Mouse (Mus musculus): ENCODE results near the gene Ypel2. TPM values are rescaled to one million over a fixed set of nuclear protein-coding genes. Genes with fewer than 3 reads are reported as not detected.

Gene Ypel2
- polyA plus RNA-seq, 1 experiment from 2014 or later: 22.8 TPM

DNA sequence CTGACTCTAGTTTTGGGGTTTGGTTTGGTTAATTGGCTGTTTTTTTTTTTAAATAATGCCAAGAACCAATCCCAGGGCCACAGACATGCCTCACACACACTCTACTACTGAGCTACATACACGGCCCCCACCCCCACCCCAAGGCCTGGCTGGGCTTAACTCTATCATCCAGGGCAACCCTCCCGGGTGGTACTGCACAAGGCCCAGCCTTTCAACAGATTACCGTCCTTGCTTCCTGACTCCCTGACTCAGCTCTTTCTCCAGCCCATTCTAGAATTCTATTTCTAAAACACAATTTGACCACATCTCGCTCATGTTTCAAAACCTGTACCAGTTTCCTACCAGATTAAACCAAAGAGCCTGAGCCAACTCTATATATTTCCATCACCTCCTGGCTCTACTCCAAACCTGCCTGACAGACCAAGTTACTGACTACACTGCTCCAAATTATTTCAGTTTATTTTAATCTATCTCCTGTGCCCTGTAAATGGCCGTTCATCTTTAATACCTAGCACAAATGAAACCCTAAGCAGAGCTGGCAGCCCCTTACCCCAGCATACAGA, 12.2 kb downstream of the Ypel2 start:
- ATAC-seq (ENCODE audit: insufficient number of reproducible peaks, insufficient read depth, low FRiP score, low read depth): no peak
- peaks cover 17 to 42% of the 10 kb centered on the region in 2 experiments for H3K4me1 ChIP-seq (ENCODE audit: control insufficient read depth in 2 of 2, insufficient read depth in 2 of 2, low read length in 2 of 2)
- peak overlapping the region; percentile 39 to 42 for H3K27ac ChIP-seq (replicated peaks in 1 of 2; ENCODE audit: control insufficient read depth in 1 of 2, insufficient read depth in 1 of 2, low read depth in 2 of 2, low read length in 2 of 2)
- H3K9me3 ChIP-seq (ENCODE audit: control insufficient read depth, low read length): no peaks in the 10 kb centered on the region
- H3K9ac ChIP-seq (ENCODE audit: low read length): peak overlapping the region; percentile 2; the same call in 1 of the 2 replicates
- no peaks in the 10 kb centered on the region for H3K27me3 ChIP-seq (ENCODE audit: control insufficient read depth, insufficient read depth, low read length)
- H3K36me3 ChIP-seq (ENCODE audit: control insufficient read depth, insufficient read depth, low read length): peaks cover 15% of the 10 kb centered on the region
- no peak overlapping the region for H3K4me2 ChIP-seq (ENCODE audit: low read length)
- H3K4me3 ChIP-seq (ENCODE audit: control insufficient read depth in 1 of 2, insufficient read depth in 1 of 2, low read depth in 1 of 2, low read length in 2 of 2): no peak overlapping the region
- 19% methylated on average over 5 of the region's 5 CpGs for whole genome bisulfite sequencing

DNA sequence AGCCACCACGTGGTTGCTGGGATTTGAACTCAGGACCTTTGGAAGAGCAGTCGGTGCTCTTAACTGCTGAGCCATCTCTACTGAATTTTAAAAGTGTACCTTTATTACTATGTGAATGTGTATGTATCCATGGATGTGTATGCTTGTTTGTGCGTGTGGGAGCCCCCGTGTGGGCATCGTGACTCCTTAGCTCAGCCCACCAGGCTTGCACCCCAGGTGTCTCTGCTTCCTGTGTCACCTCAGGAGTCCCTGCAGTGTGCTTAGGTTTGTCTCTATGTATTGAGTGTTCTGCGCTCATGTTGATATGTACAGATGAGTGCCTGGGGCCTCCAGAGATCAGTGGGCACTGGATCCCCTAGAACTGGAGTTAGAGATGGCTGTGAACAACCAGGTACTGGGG, 13.0 kb downstream of the Ypel2 start:
- Histone ChIP-seq H3K27me3 (ENCODE audit: control insufficient read depth, insufficient read depth, low read length) (no peaks in the 10 kb centered on the region), H3K9me3 (ENCODE audit: control insufficient read depth, low read length) (no peaks in the 10 kb centered on the region), H3K4me2 (ENCODE audit: low read length) (no peak overlapping the region), H3K36me3 (ENCODE audit: control insufficient read depth, insufficient read depth, low read length) (peaks cover 15% of the 10 kb centered on the region), H3K9ac (ENCODE audit: low read length) (no peak overlapping the region), H3K27ac (replicated peaks in 1 of 2; ENCODE audit: control insufficient read depth in 1 of 2, insufficient read depth in 1 of 2, low read depth in 2 of 2, low read length in 2 of 2) (peak overlapping the region in 1 of 2 experiments; percentile 42; a peak in 2 of 4 replicates), H3K4me3 (ENCODE audit: control insufficient read depth in 1 of 2, insufficient read depth in 1 of 2, low read depth in 1 of 2, low read length in 2 of 2) (no peak overlapping the region), H3K4me1 (ENCODE audit: control insufficient read depth in 2 of 2, insufficient read depth in 2 of 2, low read length in 2 of 2) (peaks cover 17 to 41% of the 10 kb centered on the region in 2 experiments)
- 92% methylated on average over 6 of the region's 6 CpGs for WGBS
- no peak for ATAC-seq (ENCODE audit: insufficient number of reproducible peaks, insufficient read depth, low FRiP score, low read depth)

DNA sequence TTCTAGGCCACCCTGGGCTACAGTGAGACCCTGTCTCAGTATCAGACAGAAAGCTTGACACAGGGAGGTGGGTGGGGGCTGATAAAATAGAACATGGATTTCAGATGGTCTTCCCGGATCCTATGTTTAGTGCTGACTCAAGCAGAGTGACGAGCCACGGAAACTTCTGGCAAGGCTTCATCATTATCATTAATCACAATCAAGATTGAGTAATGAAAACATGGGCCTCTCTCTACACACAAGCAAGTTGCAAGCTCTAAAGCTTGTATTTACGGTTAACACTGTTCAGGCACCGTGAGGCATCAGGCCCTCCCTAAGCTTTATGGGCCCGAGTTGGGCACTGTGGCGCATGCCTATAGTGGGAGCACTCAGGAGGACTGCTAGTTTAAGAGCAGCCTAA, 13.7 kb downstream of the Ypel2 start:
- no peak overlapping the region for H3K27ac ChIP-seq (replicated peaks in 1 of 2; ENCODE audit: control insufficient read depth in 1 of 2, insufficient read depth in 1 of 2, low read depth in 2 of 2, low read length in 2 of 2)
- 85% methylated on average over 7 of the region's 7 CpGs for WGBS
- peaks cover 15% of the 10 kb centered on the region for H3K36me3 ChIP-seq (ENCODE audit: control insufficient read depth, insufficient read depth, low read length)
- ATAC-seq (ENCODE audit: insufficient number of reproducible peaks, insufficient read depth, low FRiP score, low read depth): no peak
- no peaks in the 10 kb centered on the region for H3K27me3 ChIP-seq (ENCODE audit: control insufficient read depth, insufficient read depth, low read length)
- no peaks in the 10 kb centered on the region for H3K9me3 ChIP-seq (ENCODE audit: control insufficient read depth, low read length)
- no peak overlapping the region for H3K9ac ChIP-seq (ENCODE audit: low read length)
- no peak overlapping the region for H3K4me3 ChIP-seq (ENCODE audit: control insufficient read depth in 1 of 2, insufficient read depth in 1 of 2, low read depth in 1 of 2, low read length in 2 of 2)
- no peak overlapping the region for H3K4me2 ChIP-seq (ENCODE audit: low read length)
- H3K4me1 ChIP-seq (ENCODE audit: control insufficient read depth in 2 of 2, insufficient read depth in 2 of 2, low read length in 2 of 2): peaks cover 15 to 38% of the 10 kb centered on the region in 2 experiments

DNA sequence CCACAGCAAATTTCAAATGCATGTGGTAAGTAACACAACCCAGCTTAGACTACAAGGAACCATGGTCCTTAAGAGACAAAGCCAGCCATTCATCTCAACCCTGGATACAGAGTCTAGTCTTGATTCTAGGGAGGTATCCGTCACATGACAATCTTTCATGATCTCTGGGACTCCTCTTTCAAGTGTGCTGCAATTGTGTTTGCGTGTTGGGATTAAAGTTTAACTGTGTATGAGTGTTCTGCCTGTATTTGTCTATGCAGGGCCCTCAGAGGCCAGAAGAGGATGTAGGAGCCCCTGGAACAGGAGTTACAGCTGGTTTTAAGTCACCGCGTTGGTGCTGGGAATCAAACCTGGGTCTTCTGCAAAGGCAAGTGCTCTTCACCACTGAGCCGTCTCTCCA, 16.3 kb downstream of the Ypel2 start:
- no peak for ATAC-seq (ENCODE audit: insufficient number of reproducible peaks, insufficient read depth, low FRiP score, low read depth)
- H3K9ac ChIP-seq (ENCODE audit: low read length): no peak overlapping the region
- H3K9me3 ChIP-seq (ENCODE audit: control insufficient read depth, low read length): no peaks in the 10 kb centered on the region
- H3K36me3 ChIP-seq (ENCODE audit: control insufficient read depth, insufficient read depth, low read length): peaks cover 35% of the 10 kb centered on the region
- peaks cover 15 to 39% of the 10 kb centered on the region in 2 experiments for H3K4me1 ChIP-seq (ENCODE audit: control insufficient read depth in 2 of 2, insufficient read depth in 2 of 2, low read length in 2 of 2)
- no peak overlapping the region for H3K4me2 ChIP-seq (ENCODE audit: low read length)
- H3K27ac ChIP-seq (replicated peaks in 1 of 2; ENCODE audit: control insufficient read depth in 1 of 2, insufficient read depth in 1 of 2, low read depth in 2 of 2, low read length in 2 of 2): no peak overlapping the region
- H3K27me3 ChIP-seq (ENCODE audit: control insufficient read depth, insufficient read depth, low read length): no peaks in the 10 kb centered on the region
- 95% methylated on average over 5 of the region's 5 CpGs for WGBS
- no peak overlapping the region for H3K4me3 ChIP-seq (ENCODE audit: control insufficient read depth in 1 of 2, insufficient read depth in 1 of 2, low read depth in 1 of 2, low read length in 2 of 2)

DNA sequence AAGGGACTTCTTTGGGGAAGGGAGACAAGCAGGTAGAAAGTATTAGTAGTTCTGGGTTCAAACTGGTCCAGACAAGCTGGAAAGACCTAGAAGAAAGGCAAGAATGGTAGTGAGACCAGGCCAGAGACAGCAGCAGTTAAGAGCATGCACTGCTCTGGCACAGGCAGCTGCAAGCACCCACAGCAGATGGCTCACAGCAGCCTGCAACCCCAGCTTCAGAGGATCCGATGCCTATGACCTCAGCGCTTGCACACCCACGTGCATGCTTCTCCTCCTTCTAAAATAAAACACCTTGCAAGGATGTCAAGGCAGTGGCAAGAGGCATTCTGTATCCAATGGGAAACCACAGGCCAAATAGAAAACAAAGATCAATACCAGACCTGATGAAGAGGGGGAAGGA, 19.1 kb downstream of the Ypel2 start:
- no peaks in the 10 kb centered on the region for H3K9me3 ChIP-seq (ENCODE audit: control insufficient read depth, low read length)
- H3K9ac ChIP-seq (ENCODE audit: low read length): 0 out of 2 replicates have a peak overlapping the region, but pooled peaks have one; percentile 13
- no peak overlapping the region for H3K27ac ChIP-seq (replicated peaks in 1 of 2; ENCODE audit: control insufficient read depth in 1 of 2, insufficient read depth in 1 of 2, low read depth in 2 of 2, low read length in 2 of 2)
- peaks cover 62% of the 10 kb centered on the region for H3K36me3 ChIP-seq (ENCODE audit: control insufficient read depth, insufficient read depth, low read length)
- peaks cover 8 to 21% of the 10 kb centered on the region in 2 experiments; a peak in 3 of 4 replicates for H3K4me1 ChIP-seq (ENCODE audit: control insufficient read depth in 2 of 2, insufficient read depth in 2 of 2, low read length in 2 of 2)
- no peak for ATAC-seq (ENCODE audit: insufficient number of reproducible peaks, insufficient read depth, low FRiP score, low read depth)
- WGBS: 55% methylated on average over 3 of the region's 3 CpGs
- H3K4me2 ChIP-seq (ENCODE audit: low read length): no peak overlapping the region
- no peak overlapping the region for H3K4me3 ChIP-seq (ENCODE audit: control insufficient read depth in 1 of 2, insufficient read depth in 1 of 2, low read depth in 1 of 2, low read length in 2 of 2)
- H3K27me3 ChIP-seq (ENCODE audit: control insufficient read depth, insufficient read depth, low read length): no peaks in the 10 kb centered on the region

DNA sequence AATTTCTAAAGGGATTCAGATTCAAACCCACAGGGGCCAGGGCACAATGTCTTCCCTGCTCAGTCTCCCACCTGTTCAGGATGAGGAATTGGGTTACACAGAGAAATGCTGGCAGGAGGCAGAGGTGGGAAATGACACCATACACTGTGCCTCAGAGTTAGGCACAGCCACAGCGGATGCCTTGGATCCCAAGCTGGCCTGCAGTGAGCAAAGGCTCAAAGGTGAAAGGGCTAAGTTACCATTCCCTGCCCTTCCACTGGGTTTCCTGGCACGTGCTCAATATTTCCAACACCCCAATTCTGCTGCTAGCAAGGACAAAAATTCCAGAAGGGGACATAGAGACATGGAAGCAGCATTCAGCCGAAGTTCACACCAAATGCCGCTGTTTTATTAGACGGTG, 20.3 kb downstream of the Ypel2 start:
- no peak overlapping the region for H3K4me3 ChIP-seq (ENCODE audit: control insufficient read depth in 1 of 2, insufficient read depth in 1 of 2, low read depth in 1 of 2, low read length in 2 of 2)
- no peaks in the 10 kb centered on the region for H3K27me3 ChIP-seq (ENCODE audit: control insufficient read depth, insufficient read depth, low read length)
- H3K27ac ChIP-seq (replicated peaks in 1 of 2; ENCODE audit: control insufficient read depth in 1 of 2, insufficient read depth in 1 of 2, low read depth in 2 of 2, low read length in 2 of 2): no peak overlapping the region
- no peak overlapping the region for H3K9ac ChIP-seq (ENCODE audit: low read length)
- whole genome bisulfite sequencing: 70% methylated on average over 5 of the region's 5 CpGs
- no peak for ATAC-seq (ENCODE audit: insufficient number of reproducible peaks, insufficient read depth, low FRiP score, low read depth)
- H3K4me1 ChIP-seq (ENCODE audit: control insufficient read depth in 2 of 2, insufficient read depth in 2 of 2, low read length in 2 of 2): peaks cover 12 to 31% of the 10 kb centered on the region in 2 experiments
- no peak overlapping the region for H3K4me2 ChIP-seq (ENCODE audit: low read length)
- peaks cover 67% of the 10 kb centered on the region for H3K36me3 ChIP-seq (ENCODE audit: control insufficient read depth, insufficient read depth, low read length)
- H3K9me3 ChIP-seq (ENCODE audit: control insufficient read depth, low read length): no peaks in the 10 kb centered on the region

DNA sequence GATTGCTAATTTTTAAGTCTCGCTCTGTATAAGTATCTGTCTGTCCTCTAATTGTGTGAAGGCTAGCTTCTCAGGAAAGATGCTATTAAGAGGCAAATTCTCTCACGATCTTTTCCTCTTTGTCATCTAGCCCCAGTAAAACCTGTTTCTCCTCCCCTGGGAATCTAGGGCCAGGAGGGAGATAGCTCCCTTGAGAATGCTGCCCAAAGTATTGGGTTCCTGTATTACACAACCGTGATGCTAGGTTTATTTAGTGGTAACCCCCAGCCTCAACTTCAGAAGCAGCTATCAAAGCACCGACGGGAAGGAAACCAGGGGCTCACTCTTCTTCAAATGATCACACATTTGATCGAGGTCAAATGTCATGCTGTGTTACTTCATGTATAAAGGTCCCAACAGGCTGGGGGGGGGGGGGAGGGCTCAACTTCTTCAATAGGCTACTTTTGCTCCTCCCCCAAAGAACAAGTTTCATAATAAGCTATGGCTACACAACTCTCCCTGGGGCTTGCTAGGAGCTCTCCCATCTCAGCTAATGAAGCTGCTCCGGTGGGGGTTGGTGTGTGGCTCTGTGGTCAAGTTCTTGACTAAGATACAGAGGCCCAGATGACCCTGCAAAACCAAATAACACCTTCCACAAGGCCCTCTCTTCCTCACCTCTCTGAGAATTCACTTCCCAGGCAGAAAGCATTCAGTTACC, 22.3 kb downstream of the Ypel2 start:
- Histone ChIP-seq H3K4me3 (ENCODE audit: control insufficient read depth in 1 of 2, insufficient read depth in 1 of 2, low read depth in 1 of 2, low read length in 2 of 2) (no peak overlapping the region), H3K36me3 (ENCODE audit: control insufficient read depth, insufficient read depth, low read length) (peaks cover 72% of the 10 kb centered on the region), H3K4me1 (ENCODE audit: control insufficient read depth in 2 of 2, insufficient read depth in 2 of 2, low read length in 2 of 2) (peaks cover 12 to 40% of the 10 kb centered on the region in 2 experiments), H3K9me3 (ENCODE audit: control insufficient read depth, low read length) (no peaks in the 10 kb centered on the region), H3K4me2 (ENCODE audit: low read length) (no peak overlapping the region), H3K27ac (replicated peaks in 1 of 2; ENCODE audit: control insufficient read depth in 1 of 2, insufficient read depth in 1 of 2, low read depth in 2 of 2, low read length in 2 of 2) (no peak overlapping the region), H3K9ac (ENCODE audit: low read length) (no peak overlapping the region), H3K27me3 (ENCODE audit: control insufficient read depth, insufficient read depth, low read length) (no peaks in the 10 kb centered on the region)
- WGBS: 78% methylated on average over 7 of the region's 7 CpGs
- no peak for ATAC-seq (ENCODE audit: insufficient number of reproducible peaks, insufficient read depth, low FRiP score, low read depth)
